Mouse (Mus musculus) MEL (cell line): ENCODE measurements around the gene Fcrl6. TPM values are rescaled to one million over a fixed set of nuclear protein-coding genes. Genes with fewer than 3 reads are reported as not detected.

Source experiments
- DNase-seq: peaks from one replicate; pipeline ENCODE4 v3.0.0; 2011; ENCODE audit warnings: low read depth, low spot score
- H3K27ac ChIP-seq: 2 replicates; pipeline ENCODE4 v1.5.1; 2012; ENCODE audit warnings: low read depth, mild to moderate bottlenecking, control low read depth, low read length, moderate library complexity; ENCODE audit not compliant: control insufficient read depth
- H3K27me3 ChIP-seq, 2 experiments: fragments of 150-350 bp in 1 of 2; sonication (generic) in 1 of 2; 2 replicates each; pipeline ENCODE4 v1.6.1; 2012; ENCODE audit warnings: low read length in 2 of 2, mild to moderate bottlenecking in 2 of 2, improper control_type of control experiment in 1 of 2, moderate library complexity in 1 of 2; ENCODE audit not compliant: insufficient read depth in 2 of 2, control insufficient read depth in 1 of 2
- H3K36me3 ChIP-seq, 2 experiments: 2 replicates each; pipeline ENCODE4 v1.6.1; 2012 to 2014; ENCODE audit warnings: low read length in 2 of 2, improper control_type of control experiment in 1 of 2, inconsistent platforms in 1 of 2, mild to moderate bottlenecking in 1 of 2; ENCODE audit not compliant: insufficient read depth in 2 of 2, control insufficient read depth in 1 of 2
- H3K4me1 ChIP-seq, 2 experiments: fragments of 150-350 bp in 1 of 2; sonication (generic) in 1 of 2; 2 replicates each; pipeline ENCODE4 v1.6.1; 2012; ENCODE audit warnings: low read length in 2 of 2, improper control_type of control experiment in 1 of 2, mild to moderate bottlenecking in 1 of 2; ENCODE audit not compliant: insufficient read depth in 2 of 2, control insufficient read depth in 1 of 2
- H3K4me3 ChIP-seq, 2 experiments: fragments of 150-350 bp in 1 of 2; sonication (generic) in 1 of 2; 2 replicates each; pipeline ENCODE4 v1.5.1; 2012; ENCODE audit warnings: low read depth in 2 of 2, low read length in 2 of 2, mild to moderate bottlenecking in 2 of 2, moderate library complexity in 2 of 2, control low read depth in 1 of 2, improper control_type of control experiment in 1 of 2; ENCODE audit not compliant: control insufficient read depth in 1 of 2, insufficient read depth in 1 of 2
- H3K79me2 ChIP-seq: 2 replicates; pipeline ENCODE4 v1.6.1; 2012; ENCODE audit warnings: mild to moderate bottlenecking, low read length, moderate library complexity; ENCODE audit not compliant: control insufficient read depth, poor library complexity, insufficient read depth
- H3K9ac ChIP-seq: 2 replicates; pipeline ENCODE4 v1.6.1; 2012; ENCODE audit warnings: low read depth, mild to moderate bottlenecking, control low read depth, low read length, moderate library complexity; ENCODE audit not compliant: control insufficient read depth, poor library complexity, severe bottlenecking
- H3K9me3 ChIP-seq: fragments of 150-350 bp; sonication (generic); replicated peaks from 2 replicates; pipeline ENCODE4 v1.6.1; 2012; ENCODE audit warnings: mild to moderate bottlenecking, low read length, improper control_type of control experiment, moderate library complexity; ENCODE audit not compliant: insufficient read depth
- BHLHE40 ChIP-seq: IDR thresholded peaks from 2 replicates; pipeline ENCODE4 v1.6.1; 2012; ENCODE audit warnings: low read depth, mild to moderate bottlenecking, inconsistent platforms, low read length, improper control_type of control experiment, borderline replicate concordance
- CHD2 ChIP-seq: IDR thresholded peaks from 2 replicates; pipeline ENCODE4 v1.6.1; 2011; ENCODE audit warnings: low read length, improper control_type of control experiment
- CTCF ChIP-seq, 3 experiments: IDR thresholded peaks in 2 of 3; conservative IDR thresholded peaks in 1 of 3; 2 replicates each; pipeline ENCODE4 v1.5.1; 2011 to 2012; ENCODE audit warnings: low read length in 3 of 3, low read depth in 2 of 3, mild to moderate bottlenecking in 2 of 3, improper control_type of control experiment in 1 of 3, inconsistent platforms in 1 of 3, mixed read lengths in 1 of 3, moderate library complexity in 1 of 3; ENCODE audit not compliant: control insufficient read depth in 1 of 3, insufficient read depth in 1 of 3, poor library complexity in 1 of 3, severe bottlenecking in 1 of 3
- ELF1 ChIP-seq: IDR thresholded peaks from 2 replicates; pipeline ENCODE4 v1.6.1; 2014; ENCODE audit warnings: low read depth, mild to moderate bottlenecking, inconsistent platforms, low read length, improper control_type of control experiment, moderate library complexity
- ETS1 ChIP-seq: IDR thresholded peaks from 2 replicates; pipeline ENCODE4 v1.6.1; 2012; ENCODE audit warnings: low read depth, mild to moderate bottlenecking, inconsistent platforms, low read length, improper control_type of control experiment, moderate library complexity
- GABPA ChIP-seq: IDR thresholded peaks from 2 replicates; pipeline ENCODE4 v1.6.1; 2012; ENCODE audit warnings: low read depth, mild to moderate bottlenecking, inconsistent platforms, low read length, improper control_type of control experiment, moderate library complexity
- HCFC1 ChIP-seq: IDR thresholded peaks from 2 replicates; pipeline ENCODE4 v1.6.1; 2012; ENCODE audit warnings: low read depth, mild to moderate bottlenecking, inconsistent platforms, low read length, improper control_type of control experiment, moderate library complexity
- JUND ChIP-seq: IDR thresholded peaks from 2 replicates; pipeline ENCODE4 v1.6.1; 2011; ENCODE audit warnings: low read depth, mild to moderate bottlenecking, improper control_type of control experiment, low read length
- MAFK ChIP-seq: IDR thresholded peaks from 2 replicates; pipeline ENCODE4 v1.6.1; 2011; ENCODE audit warnings: low read depth, mild to moderate bottlenecking, low read length, improper control_type of control experiment, borderline replicate concordance
- MAZ ChIP-seq: IDR thresholded peaks from 2 replicates; pipeline ENCODE4 v1.6.1; 2012; ENCODE audit warnings: low read depth, mild to moderate bottlenecking, inconsistent platforms, low read length, improper control_type of control experiment
- MEF2A ChIP-seq: IDR thresholded peaks from 2 replicates; pipeline ENCODE4 v1.6.1; 2014; ENCODE audit warnings: low read depth, mild to moderate bottlenecking, inconsistent platforms, low read length, improper control_type of control experiment; ENCODE audit not compliant: poor library complexity, insufficient replicate concordance, severe bottlenecking; ENCODE audit errors: extremely low read depth
- MYC ChIP-seq: IDR thresholded peaks from 2 replicates; pipeline ENCODE4 v1.6.1; 2011; ENCODE audit warnings: low read depth, mild to moderate bottlenecking, low read length, improper control_type of control experiment, moderate library complexity
- POLR2A ChIP-seq, 2 experiments: IDR thresholded peaks; 2 replicates each; pipeline ENCODE4 v1.6.1; 2011 to 2012; ENCODE audit warnings: low read length in 2 of 2, mild to moderate bottlenecking in 2 of 2, control low read depth in 1 of 2, improper control_type of control experiment in 1 of 2, low read depth in 1 of 2, moderate library complexity in 1 of 2; ENCODE audit not compliant: control insufficient read depth in 1 of 2, insufficient read depth in 1 of 2, poor library complexity in 1 of 2
- RAD21 ChIP-seq: IDR thresholded peaks from 2 replicates; pipeline ENCODE4 v1.6.1; 2011; ENCODE audit warnings: mild to moderate bottlenecking, low read depth, low read length, improper control_type of control experiment
- SMC3 ChIP-seq: IDR thresholded peaks from 2 replicates; pipeline ENCODE4 v1.6.1; 2011; ENCODE audit warnings: low read depth, low read length, improper control_type of control experiment
- TCF12 ChIP-seq: IDR thresholded peaks from 2 replicates; pipeline ENCODE4 v1.6.1; 2014; ENCODE audit warnings: low read depth, mild to moderate bottlenecking, inconsistent platforms, low read length, improper control_type of control experiment, moderate library complexity
- UBTF ChIP-seq: IDR thresholded peaks from 2 replicates; pipeline ENCODE4 v1.6.1; 2012; ENCODE audit warnings: low read depth, mild to moderate bottlenecking, inconsistent platforms, low read length, improper control_type of control experiment, moderate library complexity, borderline replicate concordance; ENCODE audit not compliant: insufficient read depth
- ZC3H11A ChIP-seq: IDR thresholded peaks from 2 replicates; pipeline ENCODE4 v1.6.1; 2012; ENCODE audit warnings: low read depth, mild to moderate bottlenecking, inconsistent platforms, low read length, improper control_type of control experiment
- ZMIZ1 ChIP-seq: IDR thresholded peaks from 2 replicates; pipeline ENCODE4 v1.6.1; 2012; ENCODE audit warnings: low read depth, mild to moderate bottlenecking, inconsistent platforms, low read length, improper control_type of control experiment, moderate library complexity
- ZNF384 ChIP-seq: IDR thresholded peaks from 2 replicates; pipeline ENCODE4 v1.6.1; 2012; ENCODE audit warnings: low read depth, mild to moderate bottlenecking, inconsistent platforms, low read length, improper control_type of control experiment
- polyA plus RNA-seq, 2 experiments: library from polyadenylated mRNA; stranded (reverse) in 1 of 2; unstranded in 1 of 2; fragments of >175 nt in 1 of 2; fragments of >200 nt in 1 of 2; gene quantifications; 2 replicates each; pipeline versions ENCODE4 v1.2.1 to v1.2.4; 2012; ENCODE audit warnings: low replicate concordance in 2 of 2, low read depth in 1 of 2; ENCODE audit not compliant: insufficient read length in 2 of 2, insufficient read depth in 1 of 2, missing spikeins in 1 of 2
- total RNA-seq: library from RNA; depleted of rRNA; stranded (reverse); fragments of 300-350 nt; gene quantifications from 2 replicates; pipeline ENCODE4 v1.2.3, GENCODE M21; 2012

Fcrl6 gene
- total and polyA plus RNA-seq, 3 experiments = not detected

- Histone ChIP-seq H3K9me3 (no peaks in the 10 kb centered on the region), H3K36me3 (no peaks in the 10 kb centered on the region), H3K9ac (no peak overlapping the region), H3K4me3 (no peak overlapping the region)
- TF ChIP-seq CTCF (IDR thresholded peaks at IDR 0.05 in 2 of 3, conservative IDR thresholded peaks at IDR 0.05 in 1 of 3; ENCODE audit: control insufficient read depth in 1 of 3, insufficient read depth in 1 of 3, low read depth in 2 of 3, low read length in 3 of 3, poor library complexity in 1 of 3, severe bottlenecking in 1 of 3) (no peak), BHLHE40 (no peak), ZMIZ1 (no peak), GABPA (no peak), POLR2A (IDR thresholded peaks at IDR 0.05; ENCODE audit: control insufficient read depth in 1 of 2, insufficient read depth in 1 of 2, low read depth in 1 of 2, low read length in 2 of 2, poor library complexity in 1 of 2) (no peak), ZC3H11A (no peak)
- TF ChIP-seq, all 39 proteins: peak for 0
- no peak overlapping the region for H3K27ac ChIP-seq
- no peaks in the 10 kb centered on the region for H3K79me2 ChIP-seq
- DNase-seq = no peak
- peaks cover 0 to 2% of the 10 kb centered on the region in 2 experiments; a peak in 1 of 4 replicates for H3K27me3 ChIP-seq
- H3K4me1 ChIP-seq = no peaks in the 10 kb centered on the region
Measured at GRCm38 (mm10) chr1:172615412-172615811, 13.1 kb upstream of the Fcrl6 start.

- Histone ChIP-seq H3K4me3 (no peak overlapping the region), H3K27ac (no peak overlapping the region), H3K9ac (no peak overlapping the region), H3K4me1 (no peaks in the 10 kb centered on the region), H3K27me3 (peaks cover 0 to 2% of the 10 kb centered on the region in 2 experiments; a peak in 1 of 4 replicates), H3K9me3 (no peaks in the 10 kb centered on the region), H3K79me2 (no peaks in the 10 kb centered on the region), H3K36me3 (no peaks in the 10 kb centered on the region)
- DNase-seq = no peak
- TF ChIP-seq MAFK (no peak), TCF12 (no peak), POLR2A (IDR thresholded peaks at IDR 0.05; ENCODE audit: control insufficient read depth in 1 of 2, insufficient read depth in 1 of 2, low read depth in 1 of 2, low read length in 2 of 2, poor library complexity in 1 of 2) (no peak), UBTF (no peak), ZNF384 (no peak), ZMIZ1 (no peak), RAD21 (no peak), MYC (no peak), JUND (no peak), MAZ (no peak)
Measured at GRCm38 (mm10) chr1:172614654-172615053, 12.3 kb upstream of the Fcrl6 start.

DNA sequence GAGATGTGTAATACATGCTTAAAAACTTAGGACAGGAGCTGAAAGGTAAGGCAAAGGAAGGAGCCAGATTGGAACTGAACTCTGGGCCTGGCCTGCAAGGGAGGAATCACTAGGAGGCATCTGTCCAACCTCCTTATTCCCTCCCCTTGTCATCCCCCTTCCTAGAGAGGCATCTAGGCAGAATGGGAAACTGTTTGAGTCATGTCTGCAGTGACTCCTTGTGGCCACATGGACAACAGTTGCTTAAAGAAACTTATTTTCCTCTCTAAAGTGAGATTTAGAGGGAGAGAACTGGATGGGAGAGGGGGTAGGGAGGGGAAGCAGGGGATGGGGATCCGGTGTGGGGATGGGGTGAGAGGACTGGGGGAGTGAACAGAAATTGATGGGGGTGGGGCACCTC, 10.4 kb upstream of the Fcrl6 start:
- peaks cover 0 to 2% of the 10 kb centered on the region in 2 experiments; a peak in 1 of 4 replicates for H3K27me3 ChIP-seq
- H3K36me3 ChIP-seq = no peaks in the 10 kb centered on the region
- H3K27ac ChIP-seq = no peak overlapping the region
- no peak overlapping the region for H3K9ac ChIP-seq
- no peaks in the 10 kb centered on the region for H3K4me1 ChIP-seq
- no peaks in the 10 kb centered on the region for H3K9me3 ChIP-seq
- no peak overlapping the region for H3K4me3 ChIP-seq
- no peak for DNase-seq
- no peaks in the 10 kb centered on the region for H3K79me2 ChIP-seq
- TF ChIP-seq ELF1 (no peak), SMC3 (peak; percentile 52), RAD21 (peak; percentile 31), MEF2A (no peak), CTCF (IDR thresholded peaks at IDR 0.05 in 2 of 3, conservative IDR thresholded peaks at IDR 0.05 in 1 of 3; ENCODE audit: control insufficient read depth in 1 of 3, insufficient read depth in 1 of 3, low read depth in 2 of 3, low read length in 3 of 3, poor library complexity in 1 of 3, severe bottlenecking in 1 of 3) (peak in 1 of 3 experiments; percentile 46; a peak in 2 of 6 replicates), ETS1 (no peak), CHD2 (no peak), HCFC1 (no peak), JUND (no peak)
